In genomic region chr2:154426188-154426904, GRCm38 (mm10) we compare ENCODE assay signal across 8 mouse cellular contexts. TPM values are rescaled to one million over a fixed set of nuclear protein-coding genes. Genes with fewer than 3 reads are reported as not detected.
DNase-seq lines count a peak whose midpoint lies in the region; ATAC-seq lines count a peak whose summit lies in the region.

No protein-coding gene starts in this region.

- intact Hi-C loops in gastrocnemius, postnatal 36 days (cut with DNase I), result no loop called here

- 0 out of 2 replicates have a peak, but pooled peaks cover 11% of the 10 kb centered on the region for H3K4me1 ChIP-seq in liver, embryonic 12.5 days
- H3K4me1 ChIP-seq in stomach, embryonic 15.5 days, result peaks cover 10% of the 10 kb centered on the region

- peak; percentile 75 to 79 for DNase-seq in cerebellum, postnatal 10 days
- DNase-seq in cerebellum, adult 11 months, result no peak
- peak; percentile 36 to 39 for DNase-seq in right cerebral cortex, postnatal 10 days (ENCODE audit: low spot score in 2 of 2)
- DNase-seq in right cerebral cortex, postnatal 25 days, result no peak
- DNase-seq in gastrocnemius, postnatal 36 days, result no peak
- DNase-seq in thymus, postnatal 4 days, result no peak

- no peak overlapping the region for H3K27ac ChIP-seq in liver, embryonic 12.5 days
- H3K27ac ChIP-seq in stomach, embryonic 15.5 days, result no peak overlapping the region

- no peaks in the 10 kb centered on the region for H3K36me3 ChIP-seq in liver, embryonic 12.5 days
- no peaks in the 10 kb centered on the region for H3K36me3 ChIP-seq in stomach, embryonic 15.5 days

- H3K9ac ChIP-seq in liver, embryonic 12.5 days, result peak overlapping the region; percentile 46; the same call in 1 of the 2 replicates
- H3K9ac ChIP-seq in stomach, embryonic 15.5 days, result no peak overlapping the region

- H3K4me2 ChIP-seq in liver, embryonic 12.5 days, result peak overlapping the region; percentile 60
- H3K4me2 ChIP-seq in stomach, embryonic 15.5 days, result peak overlapping the region; percentile 64

- H3K27me3 ChIP-seq in liver, embryonic 12.5 days (replicated peaks), result peaks cover 38% of the 10 kb centered on the region
- H3K27me3 ChIP-seq in stomach, embryonic 15.5 days (replicated peaks), result no peaks in the 10 kb centered on the region

- no peak for ATAC-seq in liver, embryonic 12.5 days
- ATAC-seq in stomach, embryonic 15.5 days (ENCODE audit: insufficient read depth, low FRiP score, low read depth), result no peak

- 0 out of 2 replicates have a peak, but pooled peaks cover 3% of the 10 kb centered on the region for H3K9me3 ChIP-seq in liver, embryonic 12.5 days (replicated peaks)
- H3K9me3 ChIP-seq in stomach, embryonic 15.5 days, result no peaks in the 10 kb centered on the region

- WGBS in liver, embryonic 12.5 days (ENCODE audit: insufficient replicate concordance), result 10% methylated on average over 25 of the region's 25 CpGs
- WGBS in stomach, embryonic 15.5 days, result 12% methylated on average over 25 of the region's 25 CpGs

- H3K4me3 ChIP-seq in liver, embryonic 12.5 days, result peak overlapping the region; percentile 36
- peak overlapping the region; percentile 38 for H3K4me3 ChIP-seq in stomach, embryonic 15.5 days (replicated peaks)

RNA-seq across cellular contexts. Expression of gene Cbfa2t2, which starts 9.9 kb away (rescaled TPM):
- polyA plus RNA-seq in liver, embryonic 12.5 days (2016; fragmentation: Nextera tagmentation; extraction: Ambion mirVana), result 13.8 and 15.1 TPM in 2 replicates
- 32.1 and 34.7 TPM in 2 replicates for polyA plus RNA-seq in stomach, embryonic 15.5 days (2015; fragmentation: Nextera tagmentation; extraction: Ambion mirVana)
- 10 to 100 TPM; 12.2 to 16.3 TPM for total RNA-seq in gastrocnemius, postnatal 36 days (2021)

RNA-seq across cellular contexts. Expression of gene Snta1, which starts 18.4 kb away (rescaled TPM):
- polyA plus RNA-seq in liver, embryonic 12.5 days (2016; fragmentation: Nextera tagmentation; extraction: Ambion mirVana), result 1.5 and 1.6 TPM in 2 replicates
- 7.3 and 7.5 TPM in 2 replicates for polyA plus RNA-seq in stomach, embryonic 15.5 days (2015; fragmentation: Nextera tagmentation; extraction: Ambion mirVana)
- total RNA-seq in gastrocnemius, postnatal 36 days (2021), result 100 to 1,000 TPM; 221 to 230 TPM

RNA-seq across cellular contexts. Expression of gene Cdk5rap1, which starts 53.5 kb away (rescaled TPM):
- polyA plus RNA-seq in liver, embryonic 12.5 days (2016; fragmentation: Nextera tagmentation; extraction: Ambion mirVana), result 16.6 and 16.8 TPM in 2 replicates
- polyA plus RNA-seq in stomach, embryonic 15.5 days (2015; fragmentation: Nextera tagmentation; extraction: Ambion mirVana), result 15.6 and 18.3 TPM in 2 replicates
- 10 to 100 TPM; 11.1 to 12.5 TPM for total RNA-seq in gastrocnemius, postnatal 36 days (2021)

Comparison
In these comparisons a context has a peak if more than half of its experiments do, and no peak if none do; other contexts are left out.
1. DNase-seq: peak in cerebellum, postnatal 10 days (2 of 2) and right cerebral cortex, postnatal 10 days (2 of 2); none in cerebellum, adult 11 months (single experiment), right cerebral cortex, postnatal 25 days (single experiment), gastrocnemius, postnatal 36 days (0 of 2) and thymus, postnatal 4 days (single experiment).